Mouse (Mus musculus) intestine, embryonic 16.5 days (tissue): ENCODE data around the gene Arhgap31. TPM values are rescaled to one million over a fixed set of nuclear protein-coding genes. Genes with fewer than 3 reads are reported as not detected.

Experiments used
- ATAC-seq: fragments of 200-750 bp; cut with Nextera tagmentation; 2 replicates; pipeline ENCODE4 v1.8.0; 2017; ENCODE audit warnings: moderate TSS enrichment, moderate library complexity
- H3K27ac ChIP-seq: fragments of 300-500 bp; sonication (generic); 2 replicates; pipeline ENCODE4 v1.5.1; 2014; ENCODE audit warnings: mild to moderate bottlenecking, low read length
- H3K27me3 ChIP-seq: fragments of 300-500 bp; sonication (generic); replicated peaks from 2 replicates; pipeline ENCODE4 v1.6.1; 2014; ENCODE audit warnings: low read length, control low read depth, mixed read lengths; ENCODE audit not compliant: control insufficient read depth, insufficient read depth
- H3K36me3 ChIP-seq: fragments of 300-500 bp; sonication (generic); 2 replicates; pipeline ENCODE4 v1.6.1; 2014; ENCODE audit warnings: low read length, control low read depth; ENCODE audit not compliant: control insufficient read depth, insufficient read depth
- H3K4me1 ChIP-seq: fragments of 300-500 bp; sonication (generic); 2 replicates; pipeline ENCODE4 v1.6.1; 2014; ENCODE audit warnings: low read length, control low read depth, mixed read lengths; ENCODE audit not compliant: control insufficient read depth, insufficient read depth
- H3K4me2 ChIP-seq: fragments of 300-500 bp; sonication (generic); 2 replicates; pipeline ENCODE4 v1.6.1; 2014; ENCODE audit warnings: low read depth, low read length, control low read depth
- H3K4me3 ChIP-seq: fragments of 300-500 bp; sonication (generic); 2 replicates; pipeline ENCODE4 v1.5.1; 2014; ENCODE audit warnings: mild to moderate bottlenecking, low read length
- H3K9ac ChIP-seq: fragments of 300-500 bp; sonication (generic); 2 replicates; pipeline ENCODE4 v1.6.1; 2014; ENCODE audit warnings: low read depth, low read length
- H3K9me3 ChIP-seq: fragments of 300-500 bp; sonication (generic); 2 replicates; pipeline ENCODE4 v1.6.1; 2016; ENCODE audit warnings: low read length, control low read depth; ENCODE audit not compliant: control insufficient read depth
- WGBS: fragments of 180-500 bp; shearing (Covaris S2); extraction: QIAGEN DNeasy Blood & Tissue Kit; methylation state at CpG from one replicate; pipeline ENCODE4 v1.1.7; 2014; 5-methylcytosine and 5-hydroxymethylcytosine counted together
- polyA plus RNA-seq: library from polyadenylated mRNA; unstranded; fragments of >200 nt; fragmentation: Nextera tagmentation; extraction: Ambion mirVana; gene quantifications from 2 replicates; pipeline ENCODE4 v1.2.1, GENCODE M21; 2015

Arhgap31 gene
- polyA plus RNA-seq, 1 experiment from 2014 or later = 5.7 TPM

DNA sequence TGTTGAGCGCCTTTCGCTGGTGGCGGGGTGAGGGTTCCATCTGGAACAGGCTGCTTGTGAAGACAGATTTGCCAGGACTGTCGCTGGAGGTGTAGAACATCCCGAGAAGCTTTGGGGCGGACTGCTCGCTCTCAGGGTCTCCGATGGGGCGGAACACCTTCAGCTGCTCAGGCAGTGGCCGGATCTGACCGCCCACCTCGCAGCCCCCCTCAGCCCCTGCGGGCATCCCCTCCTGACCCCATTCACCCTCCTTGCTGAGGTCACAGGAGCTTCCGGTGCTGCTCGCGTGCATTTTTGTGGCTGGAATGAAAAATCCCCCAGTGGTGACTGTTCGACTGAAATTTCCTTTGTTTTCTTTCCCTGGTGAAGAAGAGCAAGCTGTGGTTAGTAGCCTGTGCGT is 104.0 kb downstream of the Arhgap31 start:
- ATAC-seq = no peak
- Histone ChIP-seq H3K4me2 (no peak overlapping the region), H3K9ac (no peak overlapping the region), H3K4me1 (0 out of 2 replicates have a peak, but pooled peaks cover 3% of the 10 kb centered on the region), H3K36me3 (0 out of 2 replicates have a peak, but pooled peaks cover 9% of the 10 kb centered on the region), H3K9me3 (no peaks in the 10 kb centered on the region; the same call in 1 of the 2 replicates), H3K27me3 (no peaks in the 10 kb centered on the region), H3K4me3 (no peak overlapping the region), H3K27ac (no peak overlapping the region)
- 74% methylated on average over 18 of the region's 18 CpGs for WGBS

DNA sequence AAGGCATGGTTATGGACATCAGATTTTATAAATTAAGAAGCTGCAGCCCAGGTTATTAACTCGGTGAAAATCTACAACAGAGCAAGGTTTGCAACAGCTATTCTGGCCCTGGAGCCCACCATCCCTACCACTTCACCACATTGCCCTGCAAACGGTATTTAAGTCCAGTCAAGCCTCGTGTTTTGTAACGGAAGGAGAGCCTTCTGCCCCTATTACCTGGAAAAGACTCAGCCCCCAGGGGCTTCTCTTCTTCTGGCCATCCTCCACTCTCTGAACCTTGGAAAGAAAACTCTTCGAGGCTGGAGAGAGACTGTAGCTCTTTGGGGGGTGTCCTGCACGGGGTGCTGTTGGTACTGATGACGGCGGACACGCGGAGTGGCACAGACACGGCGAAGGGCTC is 104.4 kb downstream of the Arhgap31 start:
- H3K9me3 ChIP-seq = no peaks in the 10 kb centered on the region; the same call in 1 of the 2 replicates
- ATAC-seq = no peak
- H3K27ac ChIP-seq = no peak overlapping the region
- H3K4me1 ChIP-seq = 0 out of 2 replicates have a peak, but pooled peaks cover 3% of the 10 kb centered on the region
- no peak overlapping the region for H3K4me3 ChIP-seq
- H3K9ac ChIP-seq = no peak overlapping the region
- H3K4me2 ChIP-seq = no peak overlapping the region
- H3K27me3 ChIP-seq = no peaks in the 10 kb centered on the region
- 0 out of 2 replicates have a peak, but pooled peaks cover 9% of the 10 kb centered on the region for H3K36me3 ChIP-seq
- WGBS = 81% methylated on average over 12 of the region's 12 CpGs

GRCm38 (mm10) chr16:38606509-38606908 is 106.6 kb downstream of the Arhgap31 start:
- H3K9me3 ChIP-seq = no peaks in the 10 kb centered on the region; the same call in 1 of the 2 replicates
- no peak overlapping the region for H3K4me2 ChIP-seq
- H3K4me3 ChIP-seq = no peak overlapping the region
- H3K4me1 ChIP-seq = no peaks in the 10 kb centered on the region
- WGBS = 88% methylated on average over 7 of the region's 7 CpGs
- no peak overlapping the region for H3K27ac ChIP-seq
- no peaks in the 10 kb centered on the region for H3K27me3 ChIP-seq
- ATAC-seq = no peak
- no peak overlapping the region for H3K9ac ChIP-seq
- H3K36me3 ChIP-seq = 0 out of 2 replicates have a peak, but pooled peaks cover 7% of the 10 kb centered on the region

DNA sequence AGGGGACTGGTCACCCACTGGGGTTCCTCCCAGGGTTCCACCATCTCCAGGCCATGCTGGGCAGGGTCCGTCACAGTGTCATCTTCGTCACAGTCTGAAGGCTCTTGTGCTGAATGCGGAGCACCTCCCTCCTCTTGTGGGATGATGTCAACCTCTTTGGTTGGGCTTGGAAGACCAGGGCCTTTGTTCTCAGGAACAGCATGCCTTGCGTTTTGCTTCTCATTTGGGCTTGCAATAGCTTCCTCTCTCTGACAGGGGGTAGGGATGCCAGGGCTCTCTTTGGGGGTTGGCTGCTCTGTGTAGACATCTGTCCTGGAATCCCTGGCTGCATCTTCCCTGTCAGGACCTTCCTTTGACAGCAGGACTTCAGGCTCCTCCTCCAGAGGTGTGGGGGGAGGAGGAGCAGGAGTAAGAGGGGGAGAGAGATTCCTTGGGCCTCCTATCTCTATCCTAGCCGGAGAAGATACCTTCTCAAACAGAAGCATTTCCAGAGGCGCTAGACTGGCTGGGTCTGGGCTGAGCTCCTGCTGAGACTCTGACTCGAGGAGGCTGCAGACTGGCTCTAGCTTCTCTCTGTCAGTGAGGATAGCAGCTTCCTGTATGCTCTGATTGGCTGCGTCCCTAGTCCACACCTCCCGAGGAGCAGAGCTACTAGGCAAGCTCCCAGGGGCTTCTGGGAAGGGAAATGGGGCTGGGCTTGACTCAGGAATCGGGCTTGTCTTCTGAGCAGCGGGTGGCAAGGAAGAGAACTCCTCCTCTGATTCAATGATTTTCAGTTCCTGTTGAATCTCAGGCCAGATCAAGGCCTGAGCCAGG is 109.9 kb downstream of the Arhgap31 start:
- H3K9ac ChIP-seq = 0 out of 2 replicates have a peak overlapping the region, but pooled peaks have one; percentile 21
- no peaks in the 10 kb centered on the region for H3K9me3 ChIP-seq
- no peak overlapping the region for H3K27ac ChIP-seq
- no peaks in the 10 kb centered on the region for H3K4me1 ChIP-seq
- H3K4me3 ChIP-seq = no peak overlapping the region
- no peak overlapping the region for H3K4me2 ChIP-seq
- H3K36me3 ChIP-seq = 0 out of 2 replicates have a peak, but pooled peaks cover 2% of the 10 kb centered on the region
- no peaks in the 10 kb centered on the region for H3K27me3 ChIP-seq
- ATAC-seq = peak; percentile 66; the same call in 1 of the 2 replicates
- WGBS = 47% methylated on average over 11 of the region's 11 CpGs

DNA sequence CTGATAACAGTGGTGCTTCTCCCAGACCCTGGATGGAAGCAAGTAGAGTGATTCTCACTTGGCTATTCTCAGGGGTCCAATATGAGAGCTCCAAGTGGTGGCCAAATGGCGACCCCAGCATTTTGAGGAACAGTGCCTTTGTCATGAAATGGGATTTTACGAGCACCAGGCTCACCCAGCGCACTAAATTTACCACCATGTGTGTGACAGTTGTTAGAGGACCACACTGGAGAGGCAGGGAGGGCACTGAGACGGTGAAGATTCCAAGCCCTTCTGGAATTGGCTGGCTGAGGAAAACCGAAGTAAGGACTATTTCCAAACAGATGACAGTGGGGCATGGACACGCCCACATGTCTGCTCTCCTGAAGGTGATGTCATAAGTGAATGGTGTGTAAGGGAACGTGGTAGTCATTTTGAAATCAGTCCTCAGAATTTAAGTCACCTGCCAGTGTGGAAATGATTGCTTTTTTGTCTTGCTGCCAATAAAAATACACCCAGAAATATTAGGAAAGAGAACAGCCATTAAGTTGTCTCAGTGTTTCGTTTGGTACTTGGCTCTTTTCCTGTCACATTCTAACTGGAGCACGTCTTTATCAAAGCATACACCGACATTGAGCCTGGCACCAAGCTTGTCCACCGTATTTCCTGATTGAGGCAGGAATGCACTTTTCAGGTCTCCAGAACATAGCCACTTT is 113.9 kb downstream of the Arhgap31 start:
- no peaks in the 10 kb centered on the region for H3K36me3 ChIP-seq
- H3K27ac ChIP-seq = no peak overlapping the region
- 65% methylated on average over 11 of the region's 11 CpGs for WGBS
- H3K4me1 ChIP-seq = no peaks in the 10 kb centered on the region
- no peak overlapping the region for H3K9ac ChIP-seq
- H3K4me2 ChIP-seq = no peak overlapping the region
- no peak overlapping the region for H3K4me3 ChIP-seq
- no peaks in the 10 kb centered on the region for H3K27me3 ChIP-seq
- H3K9me3 ChIP-seq = no peaks in the 10 kb centered on the region
- no peak for ATAC-seq

GRCm38 (mm10) chr16:38596651-38597050 is 116.4 kb downstream of the Arhgap31 start:
- Histone ChIP-seq H3K9ac (no peak overlapping the region), H3K4me1 (0 out of 2 replicates have a peak, but pooled peaks cover 1% of the 10 kb centered on the region), H3K4me2 (no peak overlapping the region), H3K27me3 (no peaks in the 10 kb centered on the region), H3K4me3 (no peak overlapping the region), H3K27ac (no peak overlapping the region), H3K9me3 (no peaks in the 10 kb centered on the region), H3K36me3 (peaks cover under 1% of the 10 kb centered on the region; the same call in 1 of the 2 replicates)
- 81% methylated on average over 2 of the region's 2 CpGs for WGBS
- no peak for ATAC-seq

DNA sequence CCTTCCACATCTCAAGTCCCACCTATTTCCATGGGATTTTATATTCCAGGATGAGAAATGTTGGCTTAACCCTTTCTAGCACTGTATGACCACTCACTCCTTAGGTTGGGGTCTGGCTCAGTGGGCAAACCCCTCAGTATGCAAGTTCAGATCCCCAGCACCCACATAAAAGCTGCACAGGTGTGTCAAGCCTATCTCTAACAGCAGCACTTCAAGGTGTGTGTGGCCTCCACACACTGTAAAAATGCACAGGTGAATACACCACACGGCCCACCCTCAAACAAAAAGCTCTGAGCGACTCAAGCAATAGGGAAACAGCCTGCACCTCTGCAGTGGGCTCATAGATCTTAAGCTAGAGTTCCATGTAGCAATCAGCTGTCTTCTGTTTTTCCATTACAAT is 117.0 kb downstream of the Arhgap31 start:
- no peaks in the 10 kb centered on the region for H3K9me3 ChIP-seq
- no peak overlapping the region for H3K4me3 ChIP-seq
- H3K9ac ChIP-seq = no peak overlapping the region
- peaks cover 6% of the 10 kb centered on the region; the same call in 1 of the 2 replicates for H3K36me3 ChIP-seq
- H3K27me3 ChIP-seq = no peaks in the 10 kb centered on the region
- no peak overlapping the region for H3K4me2 ChIP-seq
- no peak overlapping the region for H3K27ac ChIP-seq
- H3K4me1 ChIP-seq = 0 out of 2 replicates have a peak, but pooled peaks cover 4% of the 10 kb centered on the region
- 76% methylated on average over 2 of the region's 2 CpGs for WGBS
- ATAC-seq = no peak

GRCm38 (mm10) chr16:38594435-38594834 is 118.6 kb downstream of the Arhgap31 start:
- 0 out of 2 replicates have a peak, but pooled peaks cover 4% of the 10 kb centered on the region for H3K4me1 ChIP-seq
- ATAC-seq = no peak
- H3K9ac ChIP-seq = no peak overlapping the region
- H3K36me3 ChIP-seq = peaks cover 6% of the 10 kb centered on the region; the same call in 1 of the 2 replicates
- H3K27me3 ChIP-seq = no peaks in the 10 kb centered on the region
- H3K4me3 ChIP-seq = no peak overlapping the region
- H3K27ac ChIP-seq = no peak overlapping the region
- H3K4me2 ChIP-seq = no peak overlapping the region
- 85% methylated on average over 1 of the region's 1 CpGs for WGBS
- no peaks in the 10 kb centered on the region for H3K9me3 ChIP-seq

GRCm38 (mm10) chr16:38592946-38593345 is 120.1 kb downstream of the Arhgap31 start:
- Histone ChIP-seq H3K4me3 (no peak overlapping the region), H3K9me3 (no peaks in the 10 kb centered on the region), H3K36me3 (peaks cover 6% of the 10 kb centered on the region), H3K4me2 (no peak overlapping the region), H3K4me1 (0 out of 2 replicates have a peak, but pooled peaks cover 4% of the 10 kb centered on the region), H3K27me3 (no peaks in the 10 kb centered on the region), H3K9ac (no peak overlapping the region), H3K27ac (no peak overlapping the region)
- WGBS = 99% methylated on average over 4 of the region's 4 CpGs
- no peak for ATAC-seq
